Mouse (Mus musculus): ENCODE measurements around the gene Alx1. TPM values are rescaled to one million over a fixed set of nuclear protein-coding genes. Genes with fewer than 3 reads are reported as not detected.

Gene Alx1
- not detected in 2 replicates for polyA plus RNA-seq (2012; rRNA removed)

DNA sequence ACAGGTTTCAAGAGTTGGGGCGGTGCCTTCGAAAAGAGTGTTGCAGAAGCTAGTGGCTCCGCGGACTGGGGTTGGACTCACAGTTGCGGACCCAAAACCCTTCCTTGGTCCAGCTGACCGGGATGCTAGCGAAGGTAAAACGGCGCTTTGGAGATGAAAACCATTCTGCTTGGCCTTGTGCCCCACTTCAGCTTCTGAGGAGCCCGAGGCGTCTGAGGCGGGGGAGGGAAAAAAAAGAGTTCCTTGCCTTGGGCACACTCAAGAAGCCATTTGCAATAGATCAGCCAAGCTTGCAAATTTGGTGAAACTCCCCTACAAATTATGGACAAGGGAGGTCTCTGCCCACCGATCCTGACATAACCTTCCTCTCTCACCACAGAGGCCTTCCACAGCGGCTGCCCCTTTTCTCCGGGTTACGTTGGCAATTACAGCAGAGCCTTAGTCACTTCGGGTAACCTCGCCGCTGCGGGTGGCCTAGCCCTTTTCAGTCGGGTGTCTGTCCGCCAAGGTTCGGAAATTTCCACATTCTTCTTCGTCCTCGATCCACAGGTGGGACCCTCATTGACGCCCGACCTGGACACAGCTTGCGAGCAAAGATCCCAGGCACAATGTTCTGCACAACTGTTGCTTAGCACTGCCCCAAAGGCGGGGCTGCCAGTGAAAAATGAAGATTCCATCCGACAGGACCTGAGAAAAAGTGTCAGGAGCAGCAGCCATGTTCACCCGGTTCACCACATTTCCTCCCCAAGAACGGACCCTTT is at the start of gene Alx1:
Alx1 (minus strand) TSS at position 486 of the 761 bp plus-strand sequence.

Other genes starting within 250 kb of the Alx1 start
- not detected in 2 replicates for gene Lrriq1, start 206.1 kb upstream of the Alx1 start, polyA plus RNA-seq (2012; rRNA removed)